Mouse (Mus musculus) heart, postnatal 4 days (tissue): ENCODE data around the gene 2010300C02Rik. TPM values are rescaled to one million over a fixed set of nuclear protein-coding genes. Genes with fewer than 3 reads are reported as not detected.
A peak's percentile ranks its signal among the peaks of the same experiment; 100 is the strongest.

ENCODE experiments used
- DNase-seq: peaks from one replicate; pipeline ENCODE4 v3.0.0; 2021
- total RNA-seq, 2 experiments: library from RNA; stranded (reverse); gene quantifications; 2 replicates each; pipeline ENCODE4 v1.2.3; 2021

2010300C02Rik gene
- total RNA-seq, 2 experiments from 2014 or later: 1.7 to 1.9 TPM

DNA sequence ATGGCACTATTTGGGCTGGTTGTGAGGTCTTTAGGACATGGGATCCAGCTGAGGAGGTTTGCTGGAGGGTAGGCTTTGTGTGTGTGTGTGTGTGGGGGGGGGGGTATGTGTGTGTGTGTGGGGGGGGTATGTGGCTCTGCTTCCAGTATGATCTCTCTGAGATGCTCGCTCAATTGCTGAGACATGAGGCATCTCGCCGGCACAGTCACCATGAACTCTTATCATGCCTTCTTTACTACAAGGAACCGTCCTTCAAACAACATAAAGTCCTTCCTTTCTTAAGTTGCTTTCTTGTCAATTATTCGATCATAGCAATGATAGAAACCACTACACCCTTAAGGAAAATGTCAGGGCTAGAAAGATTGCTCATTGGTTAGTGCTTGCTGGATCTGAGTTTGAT, 8.8 kb downstream of the 2010300C02Rik start:
- no peak for DNase-seq

GRCm38 (mm10) chr1:37709736-37710135, 10.1 kb downstream of the 2010300C02Rik start:
- no peak for DNase-seq

GRCm38 (mm10) chr1:37708270-37708955, 11.5 kb downstream of the 2010300C02Rik start:
- no peak for DNase-seq

- DNase-seq: no peak
These were observed 17.6 kb downstream of the 2010300C02Rik start for GRCm38 (mm10) chr1:37702326-37702725.

- DNase-seq: no peak
These were observed 20.9 kb downstream of the 2010300C02Rik start for GRCm38 (mm10) chr1:37698852-37699439.

- no peak for DNase-seq
These were observed 21.6 kb downstream of the 2010300C02Rik start for GRCm38 (mm10) chr1:37698186-37698839.

- peak; percentile 47 for DNase-seq
These were observed 23.0 kb downstream of the 2010300C02Rik start for GRCm38 (mm10) chr1:37696918-37697317.

DNA sequence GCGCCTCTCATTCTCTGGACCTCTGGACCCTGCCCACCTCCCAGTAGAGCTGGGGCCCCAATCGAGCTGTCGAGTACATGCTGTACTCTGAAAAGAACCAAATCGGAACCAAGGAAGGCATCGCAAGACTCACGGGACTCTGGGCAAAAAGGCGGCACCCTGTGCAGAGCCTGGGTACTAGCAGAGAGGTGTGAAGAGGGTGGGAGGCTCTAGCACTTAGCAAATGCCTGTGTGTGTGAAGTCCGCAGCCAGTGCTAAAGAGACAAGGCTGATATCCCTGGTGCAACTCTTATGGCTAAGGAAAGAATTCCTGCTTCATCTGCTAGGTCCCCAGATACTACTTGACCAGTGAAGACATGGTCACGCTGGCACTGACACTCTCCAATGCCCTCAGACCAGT, 24.2 kb downstream of the 2010300C02Rik start:
- DNase-seq: no peak

GRCm38 (mm10) chr1:37694417-37694816, 25.5 kb downstream of the 2010300C02Rik start:
- peak; percentile 71 for DNase-seq

- DNase-seq: peak; percentile 19
These were observed 28.7 kb downstream of the 2010300C02Rik start for GRCm38 (mm10) chr1:37691179-37691578.

DNA sequence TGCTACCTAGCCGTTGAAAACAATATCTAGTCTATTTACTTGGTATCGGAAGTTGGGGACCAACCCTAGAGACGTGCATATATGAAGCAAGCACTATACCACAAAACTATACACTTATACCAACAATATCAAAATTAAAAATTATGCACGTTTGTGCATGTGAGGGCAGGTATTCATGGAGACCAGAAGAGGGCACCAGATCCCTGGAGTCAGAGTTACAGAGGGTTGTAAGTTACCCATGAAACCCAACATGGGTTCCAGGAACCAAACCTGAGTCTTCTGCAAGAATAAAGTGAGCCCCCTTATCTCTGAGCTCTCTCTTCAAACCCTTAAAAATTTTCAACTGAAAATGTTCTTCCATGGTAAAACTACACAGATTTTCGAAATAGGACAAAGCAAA, 29.2 kb downstream of the 2010300C02Rik start:
- no peak for DNase-seq

- DNase-seq: no peak
These were observed 30.2 kb downstream of the 2010300C02Rik start for GRCm38 (mm10) chr1:37689730-37690129.

DNA sequence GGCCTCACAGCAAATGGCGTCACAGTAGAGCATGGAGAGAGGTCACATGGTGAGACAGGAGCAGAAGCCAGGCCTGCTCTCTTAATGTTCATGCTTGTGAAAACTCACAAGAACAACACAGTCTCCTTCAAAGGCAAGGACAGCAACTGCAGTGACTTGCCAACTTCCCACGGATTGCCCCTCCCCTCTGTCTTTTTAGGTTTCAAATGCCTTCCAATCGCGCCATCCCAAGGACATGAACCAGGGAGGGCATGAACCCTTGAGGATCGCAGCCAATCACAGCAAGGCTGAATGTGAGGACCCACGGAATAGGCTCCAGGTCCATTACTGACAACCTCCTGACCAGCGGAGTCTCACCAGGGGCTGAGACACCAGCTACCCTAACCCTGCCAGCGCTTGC, 31.5 kb downstream of the 2010300C02Rik start:
- DNase-seq: no peak

GRCm38 (mm10) chr1:37687515-37687914, 32.4 kb downstream of the 2010300C02Rik start:
- DNase-seq: peak; percentile 58

DNA sequence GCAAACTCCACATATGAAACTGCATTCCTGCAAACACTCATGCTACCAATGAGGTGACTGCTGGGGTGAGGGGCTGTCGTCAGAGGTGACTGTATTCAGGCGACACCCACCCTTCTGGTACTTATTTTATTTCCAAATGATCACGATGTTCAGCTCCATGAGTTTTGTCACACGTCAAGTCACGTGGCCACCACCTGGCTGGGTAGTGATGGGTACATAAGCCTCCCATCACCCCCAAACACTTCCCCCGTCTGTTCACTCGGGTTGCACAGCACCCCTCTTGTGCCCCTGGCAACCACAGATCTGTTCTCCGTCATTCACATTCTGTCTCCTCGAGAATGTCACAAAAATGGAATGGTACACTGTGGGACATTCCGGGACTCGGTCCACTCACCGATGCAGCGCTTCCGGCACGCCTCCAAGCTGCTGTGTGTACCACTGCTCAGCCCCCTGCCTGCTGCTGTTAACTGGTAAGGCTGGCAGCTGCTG, 32.9 kb downstream of the 2010300C02Rik start:
- peak; percentile 14 for DNase-seq

DNA sequence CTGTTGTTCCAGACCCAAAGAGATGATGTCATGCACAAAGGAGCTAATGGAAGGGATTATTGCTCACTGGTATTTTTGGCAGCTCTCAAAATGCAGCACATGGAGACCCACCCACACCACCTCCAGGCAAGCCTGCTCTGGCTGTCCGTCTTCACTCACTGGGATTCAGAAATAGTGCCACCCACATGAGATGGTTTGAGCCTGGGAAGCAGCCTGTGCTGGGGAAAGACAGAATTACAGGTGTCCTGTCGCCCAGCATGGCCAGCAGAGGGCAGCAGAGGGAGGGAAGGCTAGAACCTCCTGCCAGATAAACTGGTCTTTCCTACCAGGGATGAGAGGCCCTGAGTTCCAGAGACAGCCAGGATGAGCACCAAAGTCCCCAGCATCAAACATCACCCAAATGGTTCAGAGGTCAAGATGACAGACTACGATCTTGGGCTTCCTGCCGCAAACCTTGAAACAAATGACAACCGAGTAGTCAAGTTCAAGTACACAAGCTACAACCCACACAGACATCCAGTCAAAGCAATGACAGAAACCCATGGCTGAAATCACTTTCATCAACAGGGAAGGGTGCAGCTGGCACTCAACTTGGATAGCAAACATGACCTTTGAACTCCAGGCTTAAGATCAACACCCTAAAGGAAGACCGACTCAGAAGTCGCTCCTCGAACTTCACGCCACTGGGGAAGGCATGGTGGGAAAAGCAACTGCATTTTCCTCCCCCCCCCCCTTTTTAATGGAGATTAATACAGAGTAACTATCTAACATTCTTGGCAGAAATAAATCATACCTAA, 41.4 kb downstream of the 2010300C02Rik start:
- DNase-seq: peak; percentile 91

DNA sequence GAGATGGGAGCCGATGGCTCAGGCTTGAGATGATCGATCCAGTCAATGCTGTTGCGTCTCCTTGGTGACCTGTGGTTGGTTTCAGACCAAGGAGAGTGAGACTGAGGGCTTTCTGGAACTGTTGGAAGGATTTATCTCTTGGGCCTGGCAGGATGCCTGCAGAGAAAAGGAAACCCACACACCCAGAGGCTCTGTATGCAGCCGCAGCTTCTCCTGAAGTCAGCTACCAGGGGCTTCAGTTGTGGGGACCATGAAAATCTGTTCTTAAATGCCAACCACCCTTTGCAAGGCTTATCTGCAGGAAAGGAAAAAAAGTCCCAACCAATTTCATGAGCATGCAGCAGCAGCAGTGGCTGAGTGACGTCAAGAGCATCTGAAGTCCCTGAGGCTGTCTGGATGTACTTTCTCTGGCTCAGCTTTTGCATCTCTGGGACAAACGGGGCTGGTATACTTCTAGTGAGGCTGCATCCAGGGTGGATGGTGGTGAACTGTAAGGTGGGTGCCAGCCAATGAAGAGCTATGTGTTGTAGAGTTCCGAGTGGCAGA, 42.8 kb downstream of the 2010300C02Rik start:
- no peak for DNase-seq

- DNase-seq: no peak
These were observed 44.4 kb downstream of the 2010300C02Rik start for GRCm38 (mm10) chr1:37675444-37675843.

DNA sequence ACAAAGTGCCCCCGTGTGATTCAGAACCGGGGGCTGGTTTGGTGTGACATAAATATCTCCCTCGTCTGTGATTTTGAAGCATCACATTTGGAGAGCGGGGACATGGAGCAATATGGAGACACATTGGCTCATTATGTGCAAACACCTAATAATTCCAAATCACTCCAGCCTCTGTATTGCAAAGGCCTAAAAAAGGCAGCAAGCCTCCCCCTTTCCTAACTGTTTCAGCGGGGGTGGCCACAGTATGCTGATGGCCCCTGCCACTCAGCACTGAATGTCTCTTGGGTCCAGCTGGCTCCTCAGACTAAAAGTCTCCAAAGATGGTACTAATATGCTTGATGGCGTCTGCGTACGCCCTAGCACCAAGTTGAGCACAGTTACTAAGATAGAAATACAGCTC, 45.6 kb downstream of the 2010300C02Rik start:
- no peak for DNase-seq

DNA sequence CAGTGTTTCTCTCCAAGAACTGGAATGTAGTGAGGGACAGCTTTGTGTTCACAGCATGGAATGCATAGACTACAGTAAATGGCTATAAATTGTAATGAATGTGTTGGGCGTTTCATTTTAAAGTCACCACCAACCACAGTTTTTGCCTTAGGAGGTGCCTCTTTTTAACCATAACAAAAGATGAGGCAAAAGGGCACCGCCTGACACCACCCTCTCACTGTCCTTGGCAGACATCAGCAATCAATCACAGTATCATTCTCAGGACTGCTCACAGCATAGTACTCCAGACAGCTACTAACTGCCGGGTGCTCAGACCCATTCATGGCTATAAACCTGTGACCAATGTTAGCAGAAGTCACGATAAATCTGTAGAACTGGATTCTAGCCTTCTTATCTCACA, 48.6 kb downstream of the 2010300C02Rik start:
- no peak for DNase-seq

DNA sequence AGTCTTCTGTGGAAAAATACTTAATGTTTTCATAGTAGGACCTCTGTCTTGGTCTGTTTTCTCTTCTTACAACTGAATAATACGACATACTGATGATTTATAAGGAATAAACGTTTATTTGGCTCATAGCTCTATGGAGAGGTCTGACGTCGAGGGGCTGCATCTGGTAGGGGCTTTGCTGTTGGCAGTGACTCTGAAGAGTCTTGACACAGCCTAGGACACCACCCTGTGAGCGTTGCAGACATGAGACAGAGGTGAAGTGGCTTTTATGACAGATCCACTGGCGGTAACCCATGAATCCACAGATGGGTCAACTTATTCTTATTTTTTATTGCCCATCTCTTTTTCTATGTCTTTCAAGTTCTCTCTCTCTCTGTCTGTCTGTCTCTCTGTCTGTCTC, 52.5 kb downstream of the 2010300C02Rik start:
- DNase-seq: no peak

GRCm38 (mm10) chr1:37666587-37666986, 53.3 kb downstream of the 2010300C02Rik start:
- DNase-seq: no peak
